Mouse (Mus musculus) limb, embryonic 12.5 days (tissue): ENCODE measurements around the gene Gm49361. TPM values are rescaled to one million over a fixed set of nuclear protein-coding genes. Genes with fewer than 3 reads are reported as not detected.
A peak's percentile ranks its signal among the peaks of the same experiment; 100 is the strongest.

Experiments used
- ATAC-seq: fragments of 200-750 bp; cut with Nextera tagmentation; 2 replicates; pipeline ENCODE4 v1.8.0; 2017; ENCODE audit warnings: low read depth, moderate TSS enrichment; ENCODE audit not compliant: insufficient number of reproducible peaks, insufficient read depth, low FRiP score, low TSS enrichment
- H3K27ac ChIP-seq: fragments of 300-500 bp; sonication (generic); 2 replicates; pipeline ENCODE4 v1.5.1; 2016; ENCODE audit warnings: mild to moderate bottlenecking, moderate library complexity
- H3K27me3 ChIP-seq: fragments of 300-500 bp; sonication (generic); 2 replicates; pipeline ENCODE4 v1.6.1; 2016; ENCODE audit warnings: mild to moderate bottlenecking, moderate library complexity
- H3K36me3 ChIP-seq: fragments of 300-500 bp; sonication (generic); 2 replicates; pipeline ENCODE4 v1.6.1; 2016; ENCODE audit warnings: mild to moderate bottlenecking, moderate library complexity
- H3K4me1 ChIP-seq: fragments of 300-500 bp; sonication (generic); replicated peaks from 2 replicates; pipeline ENCODE4 v1.6.1; 2016
- H3K4me2 ChIP-seq: fragments of 300-500 bp; sonication (generic); 2 replicates; pipeline ENCODE4 v1.6.1; 2016; ENCODE audit warnings: mild to moderate bottlenecking, moderate library complexity
- H3K4me3 ChIP-seq: fragments of 300-500 bp; sonication (generic); replicated peaks from 2 replicates; pipeline ENCODE4 v1.5.1; 2016; ENCODE audit warnings: mild to moderate bottlenecking
- H3K9ac ChIP-seq: fragments of 300-500 bp; sonication (generic); replicated peaks from 2 replicates; pipeline ENCODE4 v1.6.1; 2016; ENCODE audit warnings: mild to moderate bottlenecking, moderate library complexity
- H3K9me3 ChIP-seq: fragments of 300-500 bp; sonication (generic); 2 replicates; pipeline ENCODE4 v1.6.1; 2016; ENCODE audit warnings: mild to moderate bottlenecking, moderate library complexity
- WGBS: fragments of 180-500 bp; shearing (Covaris S2); methylation state at CpG from one replicate; pipeline ENCODE4 v1.1.7; 2016; 5-methylcytosine and 5-hydroxymethylcytosine counted together
- polyA plus RNA-seq: library from polyadenylated mRNA; unstranded; fragments of >200 nt; fragmentation: Nextera tagmentation; extraction: Ambion mirVana; gene quantifications from 2 replicates; pipeline ENCODE4 v1.2.1, GENCODE M21; 2016

Gene Gm49361
- polyA plus RNA-seq, 1 experiment from 2014 or later, result not detected

- H3K9me3 ChIP-seq, result no peaks in the 10 kb centered on the region
- H3K9ac ChIP-seq, result no peak overlapping the region
- ATAC-seq, result no peak
- no peak overlapping the region for H3K27ac ChIP-seq
- peaks cover 15% of the 10 kb centered on the region; the same call in 1 of the 2 replicates for H3K36me3 ChIP-seq
- H3K4me3 ChIP-seq, result no peak overlapping the region
- no peaks in the 10 kb centered on the region for H3K27me3 ChIP-seq
- WGBS, result 89% methylated on average over 1 of the region's 1 CpGs
- no peak overlapping the region for H3K4me2 ChIP-seq
- H3K4me1 ChIP-seq, result no peaks in the 10 kb centered on the region
These were observed 128.2 kb downstream of the Gm49361 start for GRCm38 (mm10) chr14:57617675-57618074.

- no peaks in the 10 kb centered on the region for H3K9me3 ChIP-seq
- peaks cover 6% of the 10 kb centered on the region; the same call in 1 of the 2 replicates for H3K36me3 ChIP-seq
- H3K4me2 ChIP-seq, result no peak overlapping the region
- no peaks in the 10 kb centered on the region for H3K27me3 ChIP-seq
- H3K4me3 ChIP-seq, result no peak overlapping the region
- WGBS, result 88% methylated on average over 6 of the region's 6 CpGs
- no peak overlapping the region for H3K9ac ChIP-seq
- peaks cover under 1% of the 10 kb centered on the region; the same call in 1 of the 2 replicates for H3K4me1 ChIP-seq
- 0 out of 2 replicates have a peak overlapping the region, but pooled peaks have one; percentile 35 for H3K27ac ChIP-seq
- ATAC-seq, result no peak
These were observed 129.5 kb downstream of the Gm49361 start for GRCm38 (mm10) chr14:57616339-57616965.

GRCm38 (mm10) chr14:57615828-57616227 is 130.1 kb downstream of the Gm49361 start:
- Histone ChIP-seq H3K4me2 (no peak overlapping the region), H3K4me3 (no peak overlapping the region), H3K36me3 (peaks cover 6% of the 10 kb centered on the region; the same call in 1 of the 2 replicates), H3K9ac (no peak overlapping the region), H3K27me3 (no peaks in the 10 kb centered on the region), H3K27ac (no peak overlapping the region), H3K9me3 (no peaks in the 10 kb centered on the region), H3K4me1 (peaks cover 4% of the 10 kb centered on the region; the same call in 1 of the 2 replicates)
- 86% methylated on average over 6 of the region's 6 CpGs for WGBS
- ATAC-seq, result no peak

GRCm38 (mm10) chr14:57611034-57611433 is 134.9 kb downstream of the Gm49361 start:
- H3K4me3 ChIP-seq, result no peak overlapping the region
- 25% methylated on average over 2 of the region's 2 CpGs for whole genome bisulfite sequencing
- no peaks in the 10 kb centered on the region for H3K27me3 ChIP-seq
- no peak for ATAC-seq
- no peak overlapping the region for H3K27ac ChIP-seq
- peaks cover 5% of the 10 kb centered on the region; the same call in 1 of the 2 replicates for H3K36me3 ChIP-seq
- peaks cover 12% of the 10 kb centered on the region for H3K4me1 ChIP-seq
- no peaks in the 10 kb centered on the region for H3K9me3 ChIP-seq
- H3K4me2 ChIP-seq, result no peak overlapping the region
- no peak overlapping the region for H3K9ac ChIP-seq

GRCm38 (mm10) chr14:57609816-57610329 is 136.0 kb downstream of the Gm49361 start:
- Histone ChIP-seq H3K36me3 (peaks cover 5% of the 10 kb centered on the region; the same call in 1 of the 2 replicates), H3K4me3 (no peak overlapping the region), H3K9me3 (no peaks in the 10 kb centered on the region), H3K9ac (no peak overlapping the region), H3K4me1 (peaks cover 12% of the 10 kb centered on the region), H3K4me2 (no peak overlapping the region), H3K27ac (no peak overlapping the region), H3K27me3 (no peaks in the 10 kb centered on the region)
- 76% methylated on average over 4 of the region's 4 CpGs for WGBS
- no peak for ATAC-seq

GRCm38 (mm10) chr14:57607500-57607899 is 138.4 kb downstream of the Gm49361 start:
- no peak overlapping the region for H3K4me3 ChIP-seq
- peaks cover 12% of the 10 kb centered on the region for H3K4me1 ChIP-seq
- no peak overlapping the region for H3K27ac ChIP-seq
- no peaks in the 10 kb centered on the region for H3K9me3 ChIP-seq
- no peaks in the 10 kb centered on the region for H3K27me3 ChIP-seq
- WGBS, result 23% methylated on average over 1 of the region's 1 CpGs
- H3K4me2 ChIP-seq, result no peak overlapping the region
- H3K9ac ChIP-seq, result no peak overlapping the region
- H3K36me3 ChIP-seq, result peaks cover 18% of the 10 kb centered on the region
- no peak for ATAC-seq

- peaks cover 25% of the 10 kb centered on the region for H3K36me3 ChIP-seq
- peaks cover 12% of the 10 kb centered on the region for H3K4me1 ChIP-seq
- WGBS, result 84% methylated on average over 8 of the region's 8 CpGs
- no peaks in the 10 kb centered on the region for H3K9me3 ChIP-seq
- no peak for ATAC-seq
- H3K27me3 ChIP-seq, result no peaks in the 10 kb centered on the region
- no peak overlapping the region for H3K4me3 ChIP-seq
- no peak overlapping the region for H3K9ac ChIP-seq
- no peak overlapping the region for H3K4me2 ChIP-seq
- no peak overlapping the region for H3K27ac ChIP-seq
These were observed 139.1 kb downstream of the Gm49361 start for GRCm38 (mm10) chr14:57606663-57607365.

GRCm38 (mm10) chr14:57593279-57593678 is 152.6 kb downstream of the Gm49361 start:
- Histone ChIP-seq H3K27me3 (no peaks in the 10 kb centered on the region), H3K9ac (no peak overlapping the region), H3K4me1 (no peaks in the 10 kb centered on the region), H3K4me2 (no peak overlapping the region), H3K4me3 (no peak overlapping the region), H3K27ac (no peak overlapping the region), H3K36me3 (peaks cover 81% of the 10 kb centered on the region), H3K9me3 (no peaks in the 10 kb centered on the region)
- WGBS, result 91% methylated on average over 5 of the region's 5 CpGs
- no peak for ATAC-seq

Other genes starting within 250 kb of the Gm49361 start
- 3.5 and 4.8 TPM in 2 replicates for gene Il17d, start 221.3 kb downstream of the Gm49361 start, polyA plus RNA-seq
- gene Eef1akmt1, start 174.5 kb downstream of the Gm49361 start, polyA plus RNA-seq, result 100 and 110 TPM in 2 replicates
- gene Xpo4, start 80.7 kb downstream of the Gm49361 start, polyA plus RNA-seq, result 30.7 and 33.6 TPM in 2 replicates
- gene Lats2, start 12.3 kb upstream of the Gm49361 start, polyA plus RNA-seq, result 29.6 and 30.6 TPM in 2 replicates
- 26.0 and 27.8 TPM in 2 replicates for gene Sap18, start 52.1 kb upstream of the Gm49361 start, polyA plus RNA-seq
- gene Ska3, start 80.1 kb upstream of the Gm49361 start, polyA plus RNA-seq, result 56.7 and 57.3 TPM in 2 replicates
- gene Mrpl57, start 80.1 kb upstream of the Gm49361 start, polyA plus RNA-seq, result 135 and 136 TPM in 2 replicates
- 78.4 and 81.2 TPM in 2 replicates for gene Zdhhc20, start 144.2 kb upstream of the Gm49361 start, polyA plus RNA-seq